Mouse (Mus musculus) midbrain, embryonic 12.5 days (tissue): ENCODE data around the gene Anapc16. TPM values are rescaled to one million over a fixed set of nuclear protein-coding genes. Genes with fewer than 3 reads are reported as not detected.
A peak's percentile ranks its signal among the peaks of the same experiment; 100 is the strongest.

Experiments used
- ATAC-seq: fragments of 200-750 bp; cut with Nextera tagmentation; 2 replicates; pipeline ENCODE4 v1.8.0; 2017; ENCODE audit warnings: low read depth, moderate TSS enrichment, moderate library complexity; ENCODE audit not compliant: low FRiP score
- H3K27ac ChIP-seq: fragments of 300-500 bp; sonication (generic); replicated peaks from 2 replicates; pipeline ENCODE4 v1.5.1; 2016; ENCODE audit warnings: mild to moderate bottlenecking
- H3K27me3 ChIP-seq: fragments of 300-500 bp; sonication (generic); 2 replicates; pipeline ENCODE4 v1.6.1; 2016; ENCODE audit warnings: mild to moderate bottlenecking
- H3K36me3 ChIP-seq: fragments of 300-500 bp; sonication (generic); 2 replicates; pipeline ENCODE4 v1.6.1; 2016
- H3K4me1 ChIP-seq: fragments of 300-500 bp; sonication (generic); 2 replicates; pipeline ENCODE4 v1.6.1; 2016
- H3K4me2 ChIP-seq: fragments of 300-500 bp; sonication (generic); replicated peaks from 2 replicates; pipeline ENCODE4 v1.6.1; 2016; ENCODE audit warnings: mild to moderate bottlenecking, moderate library complexity
- H3K4me3 ChIP-seq: fragments of 300-500 bp; sonication (generic); 2 replicates; pipeline ENCODE4 v1.5.1; 2016; ENCODE audit warnings: mild to moderate bottlenecking
- H3K9ac ChIP-seq: fragments of 300-500 bp; sonication (generic); replicated peaks from 2 replicates; pipeline ENCODE4 v1.6.1; 2016; ENCODE audit warnings: mild to moderate bottlenecking, moderate library complexity
- H3K9me3 ChIP-seq: fragments of 300-500 bp; sonication (generic); 2 replicates; pipeline ENCODE4 v1.6.1; 2016; ENCODE audit warnings: mild to moderate bottlenecking
- WGBS: fragments of 180-500 bp; shearing (Covaris S2); methylation state at CpG from one replicate; pipeline ENCODE4 v1.1.7; 2016; 5-methylcytosine and 5-hydroxymethylcytosine counted together
- polyA plus RNA-seq: library from polyadenylated mRNA; unstranded; fragments of >200 nt; fragmentation: Nextera tagmentation; extraction: Ambion mirVana; gene quantifications from 2 replicates; pipeline ENCODE4 v1.2.1, GENCODE M21; 2016

Gene Anapc16
- polyA plus RNA-seq, 1 experiment from 2014 or later: 115 TPM

DNA sequence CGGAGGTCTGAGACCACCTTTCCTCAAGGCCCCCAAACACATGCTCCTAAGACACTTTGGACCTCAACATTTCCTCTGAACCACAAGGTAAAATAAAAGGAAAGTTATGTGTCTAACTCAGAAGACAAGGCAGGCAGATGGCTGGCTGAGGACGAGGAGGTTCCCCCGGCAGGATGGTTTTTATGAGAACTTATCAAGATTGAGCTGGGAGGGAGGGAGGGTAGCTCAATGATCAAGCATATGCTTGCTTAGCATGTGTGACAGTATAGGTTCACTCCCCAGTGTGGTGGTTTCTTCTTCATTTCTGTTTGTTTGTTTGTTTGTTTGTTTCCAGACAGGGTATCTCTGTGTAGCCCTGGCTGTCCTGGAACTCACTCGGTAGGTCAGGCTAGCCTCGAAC lies 56.6 kb downstream of the Anapc16 start:
- no peak for ATAC-seq
- peaks cover 6% of the 10 kb centered on the region for H3K27me3 ChIP-seq
- peaks cover 46% of the 10 kb centered on the region for H3K4me1 ChIP-seq
- no peak overlapping the region for H3K4me2 ChIP-seq
- H3K9me3 ChIP-seq: no peaks in the 10 kb centered on the region
- WGBS: 90% methylated on average over 5 of the region's 5 CpGs
- no peak overlapping the region for H3K4me3 ChIP-seq
- H3K9ac ChIP-seq: no peak overlapping the region
- no peaks in the 10 kb centered on the region for H3K36me3 ChIP-seq
- H3K27ac ChIP-seq: no peak overlapping the region

DNA sequence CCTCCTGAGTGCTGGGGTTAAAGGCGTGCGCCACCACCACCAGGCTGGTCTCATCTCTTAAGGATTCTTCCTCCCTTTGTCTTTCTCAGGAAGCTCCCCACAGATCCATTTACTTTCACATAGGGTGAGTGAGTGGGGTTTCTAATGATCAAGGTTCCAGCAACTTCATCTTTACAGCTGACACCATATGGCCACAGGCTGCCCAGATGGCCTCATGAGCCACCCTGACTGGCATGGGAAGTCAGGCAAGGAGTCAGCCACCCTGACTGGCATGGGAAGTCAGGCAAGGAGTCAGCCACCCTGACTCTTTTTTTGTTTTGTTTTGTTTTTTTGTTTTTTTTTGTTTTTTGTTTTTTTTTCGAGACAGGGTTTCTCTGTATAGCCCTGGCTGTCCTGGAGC lies 57.5 kb downstream of the Anapc16 start:
- H3K9ac ChIP-seq: no peak overlapping the region
- peaks cover 6% of the 10 kb centered on the region for H3K27me3 ChIP-seq
- no peak overlapping the region for H3K27ac ChIP-seq
- no peak for ATAC-seq
- WGBS: 93% methylated on average over 3 of the region's 3 CpGs
- no peaks in the 10 kb centered on the region for H3K36me3 ChIP-seq
- no peaks in the 10 kb centered on the region for H3K9me3 ChIP-seq
- H3K4me3 ChIP-seq: no peak overlapping the region
- peaks cover 42% of the 10 kb centered on the region for H3K4me1 ChIP-seq
- H3K4me2 ChIP-seq: no peak overlapping the region

DNA sequence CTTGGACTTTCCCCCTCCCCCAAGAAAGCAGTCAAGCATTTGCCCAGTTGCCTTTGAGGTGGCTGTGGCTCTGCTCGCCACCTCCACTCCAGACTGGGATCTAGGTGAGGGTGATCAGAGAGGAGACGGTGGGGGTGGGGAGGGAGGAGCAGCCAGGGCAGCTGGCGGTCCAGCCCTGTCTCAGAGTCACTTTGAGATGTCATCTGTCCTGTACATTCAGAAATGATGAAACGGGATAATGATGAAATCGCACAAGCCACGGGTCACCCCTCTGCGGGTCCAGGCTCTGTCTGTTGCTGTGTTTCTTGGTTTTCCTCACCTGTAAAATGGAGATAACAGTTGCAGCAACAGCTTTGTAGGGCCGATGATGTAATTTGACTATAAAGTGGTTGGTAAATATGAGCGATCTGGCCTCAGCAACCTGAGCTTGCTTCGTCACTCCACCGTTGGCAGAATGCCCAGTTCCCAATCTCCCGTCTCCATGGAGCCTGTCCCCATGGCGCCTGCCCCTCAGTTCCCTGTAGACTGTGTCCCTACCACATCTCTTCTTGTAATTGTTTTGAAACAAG lies 59.4 kb downstream of the Anapc16 start:
- Histone ChIP-seq H3K4me2 (peak overlapping the region; percentile 42), H3K9me3 (no peaks in the 10 kb centered on the region), H3K4me3 (no peak overlapping the region), H3K4me1 (peaks cover 23% of the 10 kb centered on the region), H3K27ac (peak overlapping the region; percentile 35; the same call in 1 of the 2 replicates), H3K27me3 (peaks cover 6% of the 10 kb centered on the region), H3K9ac (0 out of 2 replicates have a peak overlapping the region, but pooled peaks have one; percentile 28), H3K36me3 (no peaks in the 10 kb centered on the region)
- 56% methylated on average over 13 of the region's 13 CpGs for WGBS
- peak; percentile 29; the same call in 1 of the 2 replicates for ATAC-seq

DNA sequence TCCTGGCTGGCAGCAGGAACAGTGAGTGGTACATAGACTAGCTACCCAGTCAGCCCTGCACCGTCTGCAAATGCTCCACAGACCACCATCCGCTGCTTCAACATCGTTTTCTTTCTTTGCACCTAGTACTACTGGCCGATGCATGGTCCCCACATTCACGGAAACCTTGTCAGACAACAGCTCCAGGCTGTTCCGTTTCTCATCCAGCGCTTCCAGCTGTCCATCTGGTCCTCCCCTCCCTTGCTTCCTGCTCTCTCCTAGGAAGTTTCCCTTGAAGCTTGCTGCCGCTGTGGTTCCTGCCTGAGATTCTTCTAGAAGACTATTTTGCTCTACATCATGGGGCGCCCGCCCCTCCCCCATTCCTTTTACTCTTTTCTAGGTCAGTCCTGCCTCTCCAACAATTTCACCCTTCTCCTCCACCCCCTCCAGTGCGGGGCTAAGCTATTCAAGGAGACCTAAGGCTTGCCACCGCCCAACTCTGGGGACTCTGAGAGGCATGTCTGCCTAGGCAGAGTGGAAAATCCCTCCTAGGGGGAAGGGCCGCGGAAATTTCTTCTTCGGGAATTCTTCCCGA lies 60.0 kb downstream of the Anapc16 start:
- peak overlapping the region; percentile 28; the same call in 1 of the 2 replicates for H3K9ac ChIP-seq
- no peaks in the 10 kb centered on the region for H3K36me3 ChIP-seq
- peak overlapping the region; percentile 35 for H3K27ac ChIP-seq
- WGBS: 3% methylated on average over 16 of the region's 16 CpGs
- H3K4me2 ChIP-seq: peak overlapping the region; percentile 42
- H3K4me1 ChIP-seq: peaks cover 22% of the 10 kb centered on the region
- peaks cover 6% of the 10 kb centered on the region for H3K27me3 ChIP-seq
- peak; percentile 59; the same call in 1 of the 2 replicates for ATAC-seq
- no peaks in the 10 kb centered on the region for H3K9me3 ChIP-seq
- H3K4me3 ChIP-seq: peak overlapping the region; percentile 17

DNA sequence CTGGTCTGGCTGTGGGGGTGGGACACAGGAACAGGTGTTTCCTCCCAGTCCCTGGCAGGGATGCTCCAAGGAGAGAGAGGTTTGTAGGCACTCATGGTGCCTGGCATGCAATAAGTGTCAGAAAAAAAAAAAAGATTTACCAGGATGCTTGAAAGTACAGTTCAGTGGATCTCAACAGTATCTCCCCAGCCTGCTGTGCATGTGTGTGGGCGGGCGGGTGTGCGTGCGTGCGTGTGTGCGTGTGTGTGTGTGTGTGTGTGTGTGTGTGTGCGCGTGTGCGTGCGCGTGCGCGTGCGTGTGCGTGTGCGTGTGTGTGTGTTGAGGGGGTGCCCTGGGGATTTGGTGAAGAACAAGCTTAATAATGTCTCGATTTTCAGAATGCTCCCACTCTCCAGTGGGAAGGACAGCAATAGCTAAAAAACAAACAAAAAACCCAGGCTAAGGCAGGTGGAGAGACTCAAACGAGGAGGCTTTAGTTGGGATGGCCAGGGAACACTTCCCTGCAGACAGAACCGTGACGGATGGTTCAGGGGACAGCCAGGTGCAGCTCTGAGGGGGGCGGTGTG lies 60.6 kb downstream of the Anapc16 start:
- H3K4me3 ChIP-seq: peak overlapping the region; percentile 17
- 53% methylated on average over 21 of the region's 21 CpGs for WGBS

DNA sequence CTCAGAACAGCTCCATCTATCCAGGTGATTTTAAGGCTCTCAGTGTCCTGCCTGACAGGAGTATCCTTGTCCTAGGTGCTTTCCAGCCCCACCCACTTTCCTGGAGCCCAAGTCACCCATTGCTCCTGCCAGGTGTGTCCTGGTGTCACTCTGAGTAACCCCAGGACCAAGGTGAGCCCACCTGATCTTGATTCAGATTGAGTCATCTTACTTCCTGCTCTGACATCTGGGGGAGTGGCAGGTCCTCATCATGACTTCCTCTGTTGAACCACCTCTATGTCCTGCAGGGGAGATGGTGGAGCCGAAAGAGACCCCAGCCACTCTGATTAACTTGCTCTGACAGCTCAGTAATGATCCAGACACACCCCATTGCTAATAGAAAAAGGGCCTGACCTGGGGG lies 63.9 kb downstream of the Anapc16 start:
- WGBS: 61% methylated on average over 1 of the region's 1 CpGs
- Histone ChIP-seq H3K9ac (no peak overlapping the region), H3K4me1 (peaks cover 21% of the 10 kb centered on the region), H3K36me3 (no peaks in the 10 kb centered on the region), H3K9me3 (no peaks in the 10 kb centered on the region), H3K4me2 (no peak overlapping the region), H3K4me3 (no peak overlapping the region), H3K27me3 (peaks cover 6% of the 10 kb centered on the region), H3K27ac (no peak overlapping the region)
- no peak for ATAC-seq

More for the DNA sequence above, 60.6 kb downstream of the Anapc16 start:
- H3K27ac ChIP-seq: peak overlapping the region; percentile 35
- H3K9ac ChIP-seq: peak overlapping the region; percentile 28; the same call in 1 of the 2 replicates
- peak overlapping the region; percentile 42 for H3K4me2 ChIP-seq
- no peaks in the 10 kb centered on the region for H3K9me3 ChIP-seq
- no peaks in the 10 kb centered on the region for H3K36me3 ChIP-seq
- H3K27me3 ChIP-seq: peaks cover 6% of the 10 kb centered on the region
- no peak for ATAC-seq
- H3K4me1 ChIP-seq: peaks cover 17% of the 10 kb centered on the region

DNA sequence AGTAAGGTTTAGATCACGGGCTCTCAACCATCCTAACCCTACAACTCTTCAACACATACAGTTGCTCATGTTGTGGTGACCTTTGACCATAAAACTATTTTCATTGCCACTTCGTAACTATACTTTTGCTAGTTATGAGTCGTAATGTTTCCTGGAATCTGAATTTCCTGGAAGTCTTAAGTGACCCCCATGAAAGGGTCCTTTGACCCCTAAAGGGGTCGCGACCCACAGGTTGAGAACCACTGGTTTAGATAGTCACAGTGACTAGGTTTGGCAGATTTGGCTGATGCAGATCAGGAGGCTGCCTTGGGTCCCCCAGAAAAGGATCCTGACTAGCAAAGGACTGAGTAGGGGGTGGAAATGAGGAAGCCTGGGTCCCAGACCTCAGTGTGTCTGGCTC lies 64.3 kb downstream of the Anapc16 start:
- 88% methylated on average over 5 of the region's 5 CpGs for WGBS

More for the DNA sequence above, 64.3 kb downstream of the Anapc16 start:
- no peaks in the 10 kb centered on the region for H3K9me3 ChIP-seq
- no peak overlapping the region for H3K27ac ChIP-seq
- H3K4me1 ChIP-seq: peaks cover 20% of the 10 kb centered on the region
- H3K27me3 ChIP-seq: peaks cover 6% of the 10 kb centered on the region
- H3K36me3 ChIP-seq: no peaks in the 10 kb centered on the region
- H3K4me3 ChIP-seq: no peak overlapping the region
- no peak overlapping the region for H3K9ac ChIP-seq
- H3K4me2 ChIP-seq: no peak overlapping the region
- no peak for ATAC-seq

Other genes with a start within 250 kb of the Anapc16 start
- gene Dnajb12, start 123.6 kb downstream of the Anapc16 start, polyA plus RNA-seq: 22.5 and 22.7 TPM in 2 replicates
- gene Ddit4, start 51.3 kb downstream of the Anapc16 start, polyA plus RNA-seq: 47.6 and 51.6 TPM in 2 replicates
- 37.4 and 39.6 TPM in 2 replicates for gene Ascc1, start 330 bp downstream of the Anapc16 start, polyA plus RNA-seq
- gene Spock2, start 103.1 kb upstream of the Anapc16 start, polyA plus RNA-seq: 23.8 and 25.7 TPM in 2 replicates
- gene Chst3, start 216.1 kb upstream of the Anapc16 start, polyA plus RNA-seq: 2.3 and 2.5 TPM in 2 replicates